Mouse (Mus musculus): ENCODE data around the gene Slirp. TPM values are rescaled to one million over a fixed set of nuclear protein-coding genes. Genes with fewer than 3 reads are reported as not detected.
"Not testable (repeated sequence)": the region's sequence is repeated elsewhere in the genome, so short reads cannot be mapped to it uniquely, and the experiment has no call there.

The Slirp gene
- polyA plus RNA-seq, 1 experiment: 3.9 TPM

- no peak for TF ChIP-seq GATA1 (IDR thresholded peaks at IDR 0.05; ENCODE audit: low read length)
These were observed 28.5 kb downstream of the Slirp start, which contains the start of gene Snw1 for GRCm38 (mm10) chr12:87471964-87472786. Gene Snw1 (minus strand): TSS chr12:87472274.

GRCm38 (mm10) chr12:87474756-87475155 is 31.1 kb downstream of the Slirp start:
- TF ChIP-seq GATA1 (IDR thresholded peaks at IDR 0.05; ENCODE audit: low read length): no peak

- TF ChIP-seq GATA1 (IDR thresholded peaks at IDR 0.05; ENCODE audit: low read length): not testable (repeated sequence)
These were observed 50.7 kb downstream of the Slirp start, which contains the start of gene Gm5788 for GRCm38 (mm10) chr12:87494421-87494820. Gene Gm5788 (plus strand): TSS chr12:87494721.

Other genes starting within 250 kb of the Slirp start
- gene Samd15, start 244.2 kb upstream of the Slirp start, polyA plus RNA-seq (2012): 0.33 TPM in 1 of 2 replicates, not detected in the other
- gene Tmed8, start 243.4 kb upstream of the Slirp start, polyA plus RNA-seq (2012): 2.6 and 3.0 TPM in 2 replicates
- 0.08 TPM in 1 of 2 replicates, not detected in the other for gene Noxred1, start 205.2 kb upstream of the Slirp start, polyA plus RNA-seq (2012)
- 0.40 and 0.55 TPM in 2 replicates for gene Vipas39, start 177.6 kb upstream of the Slirp start, polyA plus RNA-seq (2012)
- 209 and 244 TPM in 2 replicates for gene Ahsa1, start 177.4 kb upstream of the Slirp start, polyA plus RNA-seq (2012)
- not detected in 2 replicates for gene Ism2, start 144.2 kb upstream of the Slirp start, polyA plus RNA-seq (2012)
- gene Sptlc2, start 55.5 kb upstream of the Slirp start, polyA plus RNA-seq (2012): 20.7 and 28.7 TPM in 2 replicates
- gene Alkbh1, start 121 bp downstream of the Slirp start, polyA plus RNA-seq (2012): 26.5 and 30.5 TPM in 2 replicates
- gene Snw1, start 28.4 kb downstream of the Slirp start, polyA plus RNA-seq (2012): 15.8 and 15.9 TPM in 2 replicates
- gene Gm5788, start 50.8 kb downstream of the Slirp start, polyA plus RNA-seq (2012): not detected in 2 replicates
- gene Gm8300, start 70.4 kb downstream of the Slirp start, polyA plus RNA-seq (2012): not detected in 2 replicates
- gene Oog1, start 158.8 kb downstream of the Slirp start, polyA plus RNA-seq (2012): not detected in 2 replicates
- not detected in 2 replicates for gene Gm4027, start 175.0 kb downstream of the Slirp start, polyA plus RNA-seq (2012)
- not detected in 2 replicates for gene Gm16381, start 200.7 kb downstream of the Slirp start, polyA plus RNA-seq (2012)

Data from G1E-ER4 (cell line).